Mouse (Mus musculus): ENCODE measurements around the gene Id3. TPM values are rescaled to one million over a fixed set of nuclear protein-coding genes. Genes with fewer than 3 reads are reported as not detected.

Gene Id3
- polyA plus RNA-seq, 1 experiment: 390 TPM

GRCm38 (mm10) chr4:136145362-136145885 is 2.1 kb downstream of the Id3 start:
- H3K4me1 ChIP-seq (ENCODE audit: control insufficient read depth, insufficient read depth, low read length): peaks cover 36% of the 10 kb centered on the region
- no peak for DNase-seq
- TF ChIP-seq CTCF (IDR thresholded peaks at IDR 0.05; ENCODE audit: insufficient read depth, low read length) (no peak), POLR2A (IDR thresholded peaks at IDR 0.05; ENCODE audit: borderline replicate concordance, extremely low read depth, low read depth, low read length) (peak; percentile 40; the same call in 1 of the 2 replicates)

GRCm38 (mm10) chr4:136145991-136146711 is 2.9 kb downstream of the Id3 start:
- WGBS: 37% methylated on average over 7 of the region's 7 CpGs
- peak overlapping the region; percentile 31 for H3K4me3 ChIP-seq (replicated peaks; ENCODE audit: extremely low read depth, low read depth, low read length)
- H3K4me1 ChIP-seq (ENCODE audit: control insufficient read depth, insufficient read depth, low read length): peaks cover 30% of the 10 kb centered on the region
- TF ChIP-seq POLR2A (IDR thresholded peaks at IDR 0.05; ENCODE audit: borderline replicate concordance, extremely low read depth, low read depth, low read length) (peak; percentile 3; the same call in 1 of the 2 replicates), CTCF (IDR thresholded peaks at IDR 0.05; ENCODE audit: insufficient read depth, low read length) (no peak)
- no peak for DNase-seq

More at GRCm38 (mm10) chr4:136145362-136145885, 2.1 kb downstream of the Id3 start:
- WGBS: 19% methylated on average over 11 of the region's 11 CpGs
- peak overlapping the region; percentile 39 for H3K4me3 ChIP-seq (replicated peaks; ENCODE audit: extremely low read depth, low read depth, low read length)

GRCm38 (mm10) chr4:136146712-136147154 is 3.4 kb downstream of the Id3 start:
- 26% methylated on average over 6 of the region's 6 CpGs for WGBS

GRCm38 (mm10) chr4:136147436-136148135 is 4.3 kb downstream of the Id3 start:
- peak; percentile 78 for DNase-seq
- Histone ChIP-seq H3K4me1 (ENCODE audit: control insufficient read depth, insufficient read depth, low read length) (peaks cover 20% of the 10 kb centered on the region), H3K4me3 (replicated peaks; ENCODE audit: extremely low read depth, low read depth, low read length) (peak overlapping the region; percentile 42)
- TF ChIP-seq POLR2A (IDR thresholded peaks at IDR 0.05; ENCODE audit: borderline replicate concordance, extremely low read depth, low read depth, low read length) (peak; percentile 78), CTCF (IDR thresholded peaks at IDR 0.05; ENCODE audit: insufficient read depth, low read length) (no peak)
- 2% methylated on average over 43 of the region's 48 CpGs for WGBS

More at GRCm38 (mm10) chr4:136146712-136147154, 3.4 kb downstream of the Id3 start:
- no peak for DNase-seq
- no peak for TF ChIP-seq CTCF (IDR thresholded peaks at IDR 0.05; ENCODE audit: insufficient read depth, low read length)
- peak; percentile 8; the same call in 1 of the 2 replicates for TF ChIP-seq POLR2A (IDR thresholded peaks at IDR 0.05; ENCODE audit: borderline replicate concordance, extremely low read depth, low read depth, low read length)
- peak overlapping the region; percentile 31 for H3K4me3 ChIP-seq (replicated peaks; ENCODE audit: extremely low read depth, low read depth, low read length)
- H3K4me1 ChIP-seq (ENCODE audit: control insufficient read depth, insufficient read depth, low read length): peaks cover 26% of the 10 kb centered on the region

- Histone ChIP-seq H3K4me3 (replicated peaks; ENCODE audit: extremely low read depth, low read depth, low read length) (peak overlapping the region; percentile 48), H3K4me1 (ENCODE audit: control insufficient read depth, insufficient read depth, low read length) (peaks cover 16% of the 10 kb centered on the region)
- TF ChIP-seq POLR2A (IDR thresholded peaks at IDR 0.05; ENCODE audit: borderline replicate concordance, extremely low read depth, low read depth, low read length) (no peak), CTCF (IDR thresholded peaks at IDR 0.05; ENCODE audit: insufficient read depth, low read length) (no peak)
- DNase-seq: peak; percentile 54
- WGBS: 9% methylated on average over 31 of the region's 31 CpGs
Measured at GRCm38 (mm10) chr4:136148342-136149044, 5.2 kb downstream of the Id3 start.

- 92% methylated on average over 2 of the region's 2 CpGs for WGBS
- peaks cover 16% of the 10 kb centered on the region for H3K4me1 ChIP-seq (ENCODE audit: control insufficient read depth, insufficient read depth, low read length)
Measured at GRCm38 (mm10) chr4:136149045-136149379, 5.7 kb downstream of the Id3 start.

GRCm38 (mm10) chr4:136149734-136150133 is 6.4 kb downstream of the Id3 start:
- Histone ChIP-seq H3K4me1 (ENCODE audit: control insufficient read depth, insufficient read depth, low read length) (peaks cover 16% of the 10 kb centered on the region), H3K4me3 (replicated peaks; ENCODE audit: extremely low read depth, low read depth, low read length) (no peak overlapping the region)
- no peak for DNase-seq
- 37% methylated on average over 3 of the region's 3 CpGs for WGBS
- TF ChIP-seq CTCF (IDR thresholded peaks at IDR 0.05; ENCODE audit: insufficient read depth, low read length): peak; percentile 91
- TF ChIP-seq POLR2A (IDR thresholded peaks at IDR 0.05; ENCODE audit: borderline replicate concordance, extremely low read depth, low read depth, low read length): no peak

More at GRCm38 (mm10) chr4:136149045-136149379, 5.7 kb downstream of the Id3 start:
- H3K4me3 ChIP-seq (replicated peaks; ENCODE audit: extremely low read depth, low read depth, low read length): no peak overlapping the region
- no peak for TF ChIP-seq CTCF (IDR thresholded peaks at IDR 0.05; ENCODE audit: insufficient read depth, low read length)
- no peak for TF ChIP-seq POLR2A (IDR thresholded peaks at IDR 0.05; ENCODE audit: borderline replicate concordance, extremely low read depth, low read depth, low read length)
- DNase-seq: no peak

- TF ChIP-seq POLR2A (IDR thresholded peaks at IDR 0.05; ENCODE audit: borderline replicate concordance, extremely low read depth, low read depth, low read length) (no peak), CTCF (IDR thresholded peaks at IDR 0.05; ENCODE audit: insufficient read depth, low read length) (no peak)
- Histone ChIP-seq H3K4me1 (ENCODE audit: control insufficient read depth, insufficient read depth, low read length) (peaks cover 16% of the 10 kb centered on the region), H3K4me3 (replicated peaks; ENCODE audit: extremely low read depth, low read depth, low read length) (no peak overlapping the region)
- WGBS: 89% methylated on average over 4 of the region's 4 CpGs
- no peak for DNase-seq
Measured at GRCm38 (mm10) chr4:136150596-136150995, 7.3 kb downstream of the Id3 start.

- 84% methylated on average over 4 of the region's 4 CpGs for WGBS
- peaks cover 8% of the 10 kb centered on the region for H3K4me1 ChIP-seq (ENCODE audit: control insufficient read depth, insufficient read depth, low read length)
- H3K4me3 ChIP-seq (replicated peaks; ENCODE audit: extremely low read depth, low read depth, low read length): no peak overlapping the region
- no peak for DNase-seq
- TF ChIP-seq POLR2A (IDR thresholded peaks at IDR 0.05; ENCODE audit: borderline replicate concordance, extremely low read depth, low read depth, low read length) (no peak), CTCF (IDR thresholded peaks at IDR 0.05; ENCODE audit: insufficient read depth, low read length) (0 out of 2 replicates have a peak, but pooled peaks have one; percentile 31)
Measured at GRCm38 (mm10) chr4:136152821-136153220, 9.5 kb downstream of the Id3 start.

Measured in lung, adult 2 months (tissue).